Mouse (Mus musculus) forebrain, embryonic 11.5 days (tissue): ENCODE measurements around the gene Car1. TPM values are rescaled to one million over a fixed set of nuclear protein-coding genes. Genes with fewer than 3 reads are reported as not detected.
"Not testable (repeated sequence)": the region's sequence is repeated elsewhere in the genome, so short reads cannot be mapped to it uniquely, and the experiment has no call there.

Experiments
- ATAC-seq: fragments of 200-750 bp; cut with Nextera tagmentation; replicated peaks from 2 replicates; pipeline ENCODE4 v1.8.0; 2017; ENCODE audit warnings: moderate TSS enrichment; ENCODE audit not compliant: low FRiP score
- DNase-seq: peaks from one replicate; pipeline ENCODE4 v3.0.0-alpha.2; 2017; ENCODE audit warnings: low spot score
- H3K27ac ChIP-seq: fragments of 300-500 bp; sonication (generic); 2 replicates; pipeline ENCODE4 v1.5.1; 2014; ENCODE audit warnings: low read depth, low read length
- H3K27me3 ChIP-seq: fragments of 300-500 bp; sonication (generic); 2 replicates; pipeline ENCODE4 v1.6.1; 2014; ENCODE audit warnings: mild to moderate bottlenecking, low read length, mixed read lengths; ENCODE audit not compliant: control insufficient read depth, insufficient read depth
- H3K36me3 ChIP-seq: fragments of 300-500 bp; sonication (generic); 2 replicates; pipeline ENCODE4 v1.6.1; 2014; ENCODE audit warnings: mild to moderate bottlenecking, low read length, moderate library complexity, mixed read lengths; ENCODE audit not compliant: control insufficient read depth, insufficient read depth
- H3K4me1 ChIP-seq: fragments of 300-500 bp; sonication (generic); replicated peaks from 2 replicates; pipeline ENCODE4 v1.6.1; 2014; ENCODE audit warnings: low read length, mixed read lengths; ENCODE audit not compliant: control insufficient read depth, insufficient read depth
- H3K4me2 ChIP-seq: fragments of 300-500 bp; sonication (generic); 2 replicates; pipeline ENCODE4 v1.6.1; 2014; ENCODE audit warnings: low read depth, mild to moderate bottlenecking, low read length, moderate library complexity, mixed read lengths; ENCODE audit not compliant: severe bottlenecking
- H3K4me3 ChIP-seq: fragments of 300-500 bp; sonication (generic); 2 replicates; pipeline ENCODE4 v1.5.1; 2014; ENCODE audit warnings: low read depth, low read length
- H3K9ac ChIP-seq: fragments of 300-500 bp; sonication (generic); 2 replicates; pipeline ENCODE4 v1.6.1; 2014; ENCODE audit warnings: low read length
- H3K9me3 ChIP-seq: fragments of 300-500 bp; sonication (generic); 2 replicates; pipeline ENCODE4 v1.6.1; 2016; ENCODE audit warnings: low read length, mixed read lengths; ENCODE audit not compliant: control insufficient read depth
- WGBS: fragments of 180-500 bp; shearing (Covaris S2); extraction: QIAGEN DNeasy Blood & Tissue Kit; methylation state at CpG from one replicate; pipeline ENCODE4 v1.1.7; 2014; 5-methylcytosine and 5-hydroxymethylcytosine counted together
- polyA plus RNA-seq: library from polyadenylated mRNA; unstranded; fragments of >200 nt; fragmentation: Nextera tagmentation; extraction: Ambion mirVana; gene quantifications from 2 replicates; pipeline ENCODE4 v1.2.1, GENCODE M21; 2014

Gene Car1
- polyA plus RNA-seq, 1 experiment from 2014 or later, result 0.20 TPM

GRCm38 (mm10) chr3:14795292-14796020 lies 12.7 kb downstream of the Car1 start:
- no peaks in the 10 kb centered on the region for H3K36me3 ChIP-seq
- H3K9ac ChIP-seq, result no peak overlapping the region
- ATAC-seq (no peak), DNase-seq (no peak)
- H3K4me3 ChIP-seq, result no peak overlapping the region
- H3K27ac ChIP-seq, result no peak overlapping the region
- no peaks in the 10 kb centered on the region for H3K4me1 ChIP-seq
- no peaks in the 10 kb centered on the region for H3K27me3 ChIP-seq
- H3K4me2 ChIP-seq, result no peak overlapping the region
- no peaks in the 10 kb centered on the region for H3K9me3 ChIP-seq
- WGBS, result 91% methylated on average over 4 of the region's 4 CpGs

GRCm38 (mm10) chr3:14792032-14792431 lies 16.1 kb downstream of the Car1 start:
- no peak overlapping the region for H3K27ac ChIP-seq
- DNase-seq (no peak), ATAC-seq (no peak)
- no peaks in the 10 kb centered on the region for H3K9me3 ChIP-seq
- H3K4me1 ChIP-seq, result no peaks in the 10 kb centered on the region
- no peak overlapping the region for H3K9ac ChIP-seq
- no peak overlapping the region for H3K4me3 ChIP-seq
- H3K36me3 ChIP-seq, result no peaks in the 10 kb centered on the region
- no peak overlapping the region for H3K4me2 ChIP-seq
- no peaks in the 10 kb centered on the region for H3K27me3 ChIP-seq

GRCm38 (mm10) chr3:14787607-14788006 lies 20.6 kb downstream of the Car1 start:
- Histone ChIP-seq H3K4me2 (no peak overlapping the region), H3K27ac (no peak overlapping the region), H3K9ac (no peak overlapping the region), H3K27me3 (no peaks in the 10 kb centered on the region), H3K4me1 (no peaks in the 10 kb centered on the region), H3K4me3 (no peak overlapping the region), H3K36me3 (no peaks in the 10 kb centered on the region), H3K9me3 (no peaks in the 10 kb centered on the region)
- 83% methylated on average over 1 of the region's 1 CpGs for WGBS
- DNase-seq (no peak), ATAC-seq (no peak)

GRCm38 (mm10) chr3:14787136-14787535 lies 21.0 kb downstream of the Car1 start:
- Histone ChIP-seq H3K4me1 (no peaks in the 10 kb centered on the region), H3K27me3 (no peaks in the 10 kb centered on the region), H3K27ac (no peak overlapping the region), H3K36me3 (no peaks in the 10 kb centered on the region), H3K9ac (no peak overlapping the region), H3K9me3 (no peaks in the 10 kb centered on the region), H3K4me2 (no peak overlapping the region), H3K4me3 (no peak overlapping the region)
- 68% methylated on average over 1 of the region's 1 CpGs for WGBS
- ATAC-seq (no peak), DNase-seq (no peak)

GRCm38 (mm10) chr3:14786551-14787079 lies 21.6 kb downstream of the Car1 start:
- Histone ChIP-seq H3K4me2 (no peak overlapping the region), H3K27me3 (no peaks in the 10 kb centered on the region), H3K4me1 (no peaks in the 10 kb centered on the region), H3K9ac (no peak overlapping the region), H3K36me3 (no peaks in the 10 kb centered on the region), H3K4me3 (no peak overlapping the region), H3K9me3 (no peaks in the 10 kb centered on the region), H3K27ac (no peak overlapping the region)
- ATAC-seq (no peak), DNase-seq (no peak)
- WGBS, result 64% methylated on average over 2 of the region's 2 CpGs

GRCm38 (mm10) chr3:14785353-14785752 lies 22.8 kb downstream of the Car1 start:
- WGBS, result 85% methylated on average over 2 of the region's 2 CpGs
- no peak for DNase-seq
- H3K9ac ChIP-seq, result no peak overlapping the region

GRCm38 (mm10) chr3:14783198-14783597 lies 25.0 kb downstream of the Car1 start:
- not testable (repeated sequence) for H3K4me1 ChIP-seq, H3K4me3 ChIP-seq
- 89% methylated on average over 5 of the region's 5 CpGs for WGBS

More at GRCm38 (mm10) chr3:14785353-14785752, 22.8 kb downstream of the Car1 start:
- Histone ChIP-seq H3K27me3 (no peaks in the 10 kb centered on the region), H3K36me3 (no peaks in the 10 kb centered on the region), H3K4me2 (no peak overlapping the region), H3K9me3 (no peaks in the 10 kb centered on the region), H3K4me3 (no peak overlapping the region), H3K4me1 (no peaks in the 10 kb centered on the region), H3K27ac (no peak overlapping the region)
- no peak for ATAC-seq

GRCm38 (mm10) chr3:14782365-14782764 lies 25.8 kb downstream of the Car1 start:
- H3K27me3 ChIP-seq, DNase-seq, H3K27ac ChIP-seq, H3K9me3 ChIP-seq, H3K36me3 ChIP-seq, H3K4me2 ChIP-seq, H3K4me1 ChIP-seq, ATAC-seq, H3K4me3 ChIP-seq, H3K9ac ChIP-seq: not testable (repeated sequence)
- WGBS, result 90% methylated on average over 3 of the region's 3 CpGs

More at GRCm38 (mm10) chr3:14783198-14783597, 25.0 kb downstream of the Car1 start:
- not testable (repeated sequence) for H3K9me3 ChIP-seq, H3K36me3 ChIP-seq, ATAC-seq, H3K27me3 ChIP-seq, H3K27ac ChIP-seq, H3K4me2 ChIP-seq, DNase-seq, H3K9ac ChIP-seq

- ATAC-seq (no peak), DNase-seq (no peak)
- no peaks in the 10 kb centered on the region for H3K36me3 ChIP-seq
- H3K4me3 ChIP-seq, result no peak overlapping the region
- 80% methylated on average over 2 of the region's 2 CpGs for WGBS
- no peaks in the 10 kb centered on the region for H3K4me1 ChIP-seq
- H3K4me2 ChIP-seq, result no peak overlapping the region
- H3K9me3 ChIP-seq, result no peaks in the 10 kb centered on the region
- H3K27me3 ChIP-seq, result no peaks in the 10 kb centered on the region
- no peak overlapping the region for H3K27ac ChIP-seq
- H3K9ac ChIP-seq, result no peak overlapping the region
Measured at GRCm38 (mm10) chr3:14780212-14780611, 28.0 kb downstream of the Car1 start.
